Mouse (Mus musculus) left cerebral cortex, postnatal 36 days (tissue): ENCODE data around the gene Bend7. TPM values are rescaled to one million over a fixed set of nuclear protein-coding genes. Genes with fewer than 3 reads are reported as not detected.

Experiments used
- total RNA-seq, 2 experiments: library from RNA; stranded (reverse); gene quantifications; 2 replicates each; pipeline ENCODE4 v1.2.3; 2021

The Bend7 gene
- total RNA-seq, 2 experiments from 2014 or later = 1.4 to 3.1 TPM

Other genes starting within 250 kb of the Bend7 start
- gene Prpf18, start 65.7 kb upstream of the Bend7 start, total RNA-seq = 10 to 100 TPM; 42.1 to 58.1 TPM
- 10 to 100 TPM; 22.3 to 23.9 TPM for gene Sephs1, start 163.7 kb downstream of the Bend7 start, total RNA-seq
- gene Phyh, start 201.2 kb downstream of the Bend7 start, total RNA-seq = 100 to 1,000 TPM in 1 of 2 experiments, 10 to 100 TPM in 1; 90.4 to 104 TPM